Mouse (Mus musculus) heart, embryonic 13.5 days (tissue): ENCODE results near the gene Ybx2. TPM values are rescaled to one million over a fixed set of nuclear protein-coding genes. Genes with fewer than 3 reads are reported as not detected.
"Not testable (repeated sequence)": the region's sequence is repeated elsewhere in the genome, so short reads cannot be mapped to it uniquely, and the experiment has no call there.

Experiments used
- ATAC-seq: fragments of 200-750 bp; cut with Nextera tagmentation; 2 replicates; pipeline ENCODE4 v1.8.0; 2017; ENCODE audit warnings: moderate TSS enrichment; ENCODE audit not compliant: insufficient number of reproducible peaks, low FRiP score, low TSS enrichment; ENCODE audit errors: extremely low read depth
- H3K27ac ChIP-seq: fragments of 300-500 bp; sonication (generic); replicated peaks from 2 replicates; pipeline ENCODE4 v1.5.1; 2015; ENCODE audit warnings: moderate library complexity, mild to moderate bottlenecking, inconsistent platforms
- H3K27me3 ChIP-seq: fragments of 300-500 bp; sonication (generic); replicated peaks from 2 replicates; pipeline ENCODE4 v1.6.1; 2015; ENCODE audit warnings: mild to moderate bottlenecking, inconsistent platforms
- H3K36me3 ChIP-seq: fragments of 300-500 bp; sonication (generic); 2 replicates; pipeline ENCODE4 v1.6.1; 2015; ENCODE audit warnings: mild to moderate bottlenecking, inconsistent platforms
- H3K4me1 ChIP-seq: fragments of 300-500 bp; sonication (generic); 2 replicates; pipeline ENCODE4 v1.6.1; 2015; ENCODE audit warnings: inconsistent platforms
- H3K4me2 ChIP-seq: fragments of 300-500 bp; sonication (generic); 2 replicates; pipeline ENCODE4 v1.6.1; 2015; ENCODE audit warnings: inconsistent platforms, mild to moderate bottlenecking, moderate library complexity
- H3K4me3 ChIP-seq: fragments of 300-500 bp; sonication (generic); 2 replicates; pipeline ENCODE4 v1.5.1; 2015; ENCODE audit warnings: moderate library complexity, mild to moderate bottlenecking, inconsistent platforms
- H3K9ac ChIP-seq: fragments of 300-500 bp; sonication (generic); 2 replicates; pipeline ENCODE4 v1.6.1; 2015; ENCODE audit warnings: inconsistent platforms, mild to moderate bottlenecking, moderate library complexity
- H3K9me3 ChIP-seq: fragments of 300-500 bp; sonication (generic); 2 replicates; pipeline ENCODE4 v1.6.1; 2016; ENCODE audit warnings: inconsistent platforms
- WGBS: fragments of 180-500 bp; shearing (Covaris S2); methylation state at CpG from one replicate; pipeline ENCODE4 v1.1.7; 2015; ENCODE audit warnings: mixed read lengths; 5-methylcytosine and 5-hydroxymethylcytosine counted together
- polyA plus RNA-seq: library from polyadenylated mRNA; unstranded; fragments of >200 nt; fragmentation: Nextera tagmentation; extraction: Ambion mirVana; gene quantifications from 2 replicates; pipeline ENCODE4 v1.2.1, GENCODE M21; 2015

Gene Ybx2
- polyA plus RNA-seq, 1 experiment from 2014 or later: 3.1 TPM

GRCm38 (mm10) chr11:69915667-69916627 is 19.6 kb upstream of the Ybx2 start:
- H3K9ac ChIP-seq: peak overlapping the region; percentile 89
- no peaks in the 10 kb centered on the region for H3K9me3 ChIP-seq
- peak overlapping the region; percentile 79 for H3K4me3 ChIP-seq
- H3K4me1 ChIP-seq: peaks cover 61% of the 10 kb centered on the region
- H3K36me3 ChIP-seq: peaks cover 71% of the 10 kb centered on the region
- 41% methylated on average over 5 of the region's 5 CpGs for WGBS
- no peaks in the 10 kb centered on the region for H3K27me3 ChIP-seq
- peak overlapping the region; percentile 91 for H3K4me2 ChIP-seq
- H3K27ac ChIP-seq: peak overlapping the region; percentile 10; the same call in 1 of the 2 replicates
- ATAC-seq: no peak

- Histone ChIP-seq H3K4me1 (peaks cover 61% of the 10 kb centered on the region), H3K4me3 (0 out of 2 replicates have a peak overlapping the region, but pooled peaks have one; percentile 13)
- H3K9me3 ChIP-seq: not testable (repeated sequence)
These were observed 18.8 kb upstream of the Ybx2 start for GRCm38 (mm10) chr11:69916652-69917378.

GRCm38 (mm10) chr11:69917379-69917948 is 18.1 kb upstream of the Ybx2 start:
- Histone ChIP-seq H3K4me1 (peaks cover 66% of the 10 kb centered on the region), H3K27ac (no peak overlapping the region), H3K36me3 (peaks cover 56% of the 10 kb centered on the region), H3K4me2 (peak overlapping the region; percentile 91; the same call in 1 of the 2 replicates), H3K9me3 (no peaks in the 10 kb centered on the region), H3K4me3 (no peak overlapping the region), H3K9ac (no peak overlapping the region), H3K27me3 (no peaks in the 10 kb centered on the region)
- no peak for ATAC-seq
- WGBS: 83% methylated on average over 8 of the region's 8 CpGs

More at GRCm38 (mm10) chr11:69916652-69917378, 18.8 kb upstream of the Ybx2 start:
- peaks cover 62% of the 10 kb centered on the region for H3K36me3 ChIP-seq
- H3K4me2 ChIP-seq: peak overlapping the region; percentile 91
- H3K27me3 ChIP-seq, H3K9ac ChIP-seq, ATAC-seq: not testable (repeated sequence)
- peak overlapping the region; percentile 10; the same call in 1 of the 2 replicates for H3K27ac ChIP-seq
- 65% methylated on average over 7 of the region's 7 CpGs for WGBS

- peaks cover 49% of the 10 kb centered on the region for H3K36me3 ChIP-seq
- H3K9ac ChIP-seq: no peak overlapping the region
- H3K4me1 ChIP-seq: peaks cover 68% of the 10 kb centered on the region
- 81% methylated on average over 5 of the region's 5 CpGs for WGBS
- no peak overlapping the region for H3K4me2 ChIP-seq
- no peaks in the 10 kb centered on the region for H3K27me3 ChIP-seq
- no peaks in the 10 kb centered on the region for H3K9me3 ChIP-seq
- H3K4me3 ChIP-seq: 0 out of 2 replicates have a peak overlapping the region, but pooled peaks have one; percentile 91
- no peak for ATAC-seq
- no peak overlapping the region for H3K27ac ChIP-seq
These were observed 17.5 kb upstream of the Ybx2 start for GRCm38 (mm10) chr11:69918118-69918517.

- Histone ChIP-seq H3K9ac (peak overlapping the region; percentile 99), H3K27me3 (no peaks in the 10 kb centered on the region), H3K4me2 (peak overlapping the region; percentile 97), H3K36me3 (peaks cover 45% of the 10 kb centered on the region), H3K4me1 (peaks cover 63% of the 10 kb centered on the region), H3K9me3 (no peaks in the 10 kb centered on the region), H3K4me3 (peak overlapping the region; percentile 91), H3K27ac (peak overlapping the region; percentile 99)
- WGBS: 68% methylated on average over 9 of the region's 9 CpGs
- ATAC-seq: no peak
These were observed 16.5 kb upstream of the Ybx2 start for GRCm38 (mm10) chr11:69919053-69919452.

GRCm38 (mm10) chr11:69919661-69920265 is 15.8 kb upstream of the Ybx2 start:
- Histone ChIP-seq H3K4me2 (peak overlapping the region; percentile 97), H3K36me3 (peaks cover 44% of the 10 kb centered on the region), H3K27me3 (no peaks in the 10 kb centered on the region), H3K27ac (peak overlapping the region; percentile 99), H3K4me3 (peak overlapping the region; percentile 91), H3K4me1 (peaks cover 58% of the 10 kb centered on the region), H3K9ac (peak overlapping the region; percentile 99), H3K9me3 (no peaks in the 10 kb centered on the region)
- under 1% methylated on average over 17 of the region's 17 CpGs for WGBS
- 0 out of 2 replicates have a peak, but pooled peaks have one; percentile 26 for ATAC-seq

GRCm38 (mm10) chr11:69920266-69921031 is 15.1 kb upstream of the Ybx2 start:
- no peaks in the 10 kb centered on the region for H3K27me3 ChIP-seq
- peaks cover 37% of the 10 kb centered on the region for H3K36me3 ChIP-seq
- H3K27ac ChIP-seq: peak overlapping the region; percentile 99
- H3K4me2 ChIP-seq: peak overlapping the region; percentile 97
- peak overlapping the region; percentile 91 for H3K4me3 ChIP-seq
- H3K4me1 ChIP-seq: peaks cover 51% of the 10 kb centered on the region
- H3K9ac ChIP-seq: peak overlapping the region; percentile 99
- H3K9me3 ChIP-seq: no peaks in the 10 kb centered on the region
- peak; percentile 17 for ATAC-seq
- WGBS: under 1% methylated on average over 62 of the region's 65 CpGs

- Histone ChIP-seq H3K4me1 (peaks cover 42% of the 10 kb centered on the region), H3K27ac (peak within 1 kb of the TSS; percentile 99), H3K9me3 (no peaks in the 10 kb centered on the region), H3K36me3 (peaks cover 28% of the 10 kb centered on the region), H3K4me3 (peak within 1 kb of the TSS; percentile 91), H3K27me3 (no peaks in the 10 kb centered on the region), H3K4me2 (peak within 1 kb of the TSS; percentile 97), H3K9ac (peak within 1 kb of the TSS; percentile 99)
- under 1% methylated on average over 78 of the region's 78 CpGs for WGBS
- ATAC-seq: peak; percentile 94
These were observed 14.2 kb upstream of the Ybx2 start, which contains the start of gene Eif5a for GRCm38 (mm10) chr11:69921114-69922011. Gene Eif5a (minus strand): TSS chr11:69921958.

GRCm38 (mm10) chr11:69922012-69922756 is 13.4 kb upstream of the Ybx2 start:
- Histone ChIP-seq H3K27me3 (no peaks in the 10 kb centered on the region), H3K27ac (peak overlapping the region; percentile 99), H3K36me3 (peaks cover 20% of the 10 kb centered on the region), H3K4me1 (peaks cover 34% of the 10 kb centered on the region), H3K9me3 (no peaks in the 10 kb centered on the region), H3K4me2 (peak overlapping the region; percentile 83), H3K4me3 (peak overlapping the region; percentile 91), H3K9ac (peak overlapping the region; percentile 86)
- no peak for ATAC-seq
- 3% methylated on average over 12 of the region's 12 CpGs for WGBS
